Mouse (Mus musculus) hematopoietic multipotent progenitor cell, adult 10-12 weeks (in vitro differentiated cells): ENCODE results near the gene Pdgfd. TPM values are rescaled to one million over a fixed set of nuclear protein-coding genes. Genes with fewer than 3 reads are reported as not detected.

Experiments used
- polyA plus RNA-seq: library from polyadenylated mRNA; stranded (reverse); fragments of >175 nt; gene quantifications from 2 replicates; pipeline ENCODE4 v1.2.3, GENCODE M21; 2012; ENCODE audit warnings: low replicate concordance

Pdgfd gene
- polyA plus RNA-seq, result not detected in 2 replicates

DNA sequence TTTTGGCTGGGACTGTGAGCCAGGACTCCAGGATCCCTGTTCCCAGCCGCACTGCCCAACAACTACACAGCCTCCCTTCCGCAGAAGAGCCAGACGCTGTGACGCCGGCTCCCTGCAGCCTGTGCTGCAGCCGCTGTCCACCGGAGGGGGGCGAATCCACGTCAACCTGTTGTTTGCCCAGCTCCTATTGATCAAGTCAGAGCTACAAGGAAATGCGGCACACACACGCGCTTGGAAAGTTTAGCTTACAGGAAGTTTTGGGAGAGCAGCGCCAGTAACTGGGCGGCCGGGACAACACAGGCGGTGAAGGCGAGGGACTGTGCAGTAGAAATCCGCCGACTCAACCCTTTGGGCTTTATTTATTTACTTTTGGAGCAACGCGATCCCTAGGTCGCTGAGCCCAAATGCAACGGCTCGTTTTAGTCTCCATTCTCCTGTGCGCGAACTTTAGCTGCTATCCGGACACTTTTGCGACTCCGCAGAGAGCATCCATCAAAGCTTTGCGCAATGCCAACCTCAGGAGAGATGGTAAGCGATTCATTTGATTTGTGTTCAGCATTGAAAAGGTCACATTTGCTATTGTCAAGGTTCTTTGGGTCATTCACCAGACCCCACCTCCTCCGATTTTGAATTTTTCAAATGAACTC is at the start of gene Pdgfd:
Gene Pdgfd, plus strand, starts transcription at position 194 of the 647 bp plus-strand sequence.

GRCm38 (mm10) chr9:6269796-6270280 is 101.5 kb downstream of the Pdgfd start, which contains the start of gene Ddi1:
Gene Ddi1 (minus strand): TSS chr9:6269846.

Other genes starting within 250 kb of the Pdgfd start
- gene Ddi1, start 101.3 kb downstream of the Pdgfd start, polyA plus RNA-seq, result not detected in 2 replicates